Mouse (Mus musculus) midbrain, embryonic 11.5 days (tissue): ENCODE data around the gene Rpl14. TPM values are rescaled to one million over a fixed set of nuclear protein-coding genes. Genes with fewer than 3 reads are reported as not detected.
A peak's percentile ranks its signal among the peaks of the same experiment; 100 is the strongest.

Experiments used
- ATAC-seq: fragments of 200-750 bp; cut with Nextera tagmentation; 2 replicates; pipeline ENCODE4 v1.8.0; 2017; ENCODE audit warnings: moderate TSS enrichment, moderate library complexity; ENCODE audit not compliant: low FRiP score
- DNase-seq: peaks from one replicate; pipeline ENCODE4 v3.0.0; 2015; ENCODE audit warnings: low spot score; ENCODE audit errors: missing footprints
- H3K27ac ChIP-seq: fragments of 300-500 bp; sonication (generic); 2 replicates; pipeline ENCODE4 v1.5.1; 2014; ENCODE audit warnings: low read depth, low read length
- H3K27me3 ChIP-seq: fragments of 300-500 bp; sonication (generic); 2 replicates; pipeline ENCODE4 v1.6.1; 2014; ENCODE audit warnings: mild to moderate bottlenecking, low read length, moderate library complexity, mixed read lengths; ENCODE audit not compliant: control insufficient read depth, insufficient read depth
- H3K36me3 ChIP-seq: fragments of 300-500 bp; sonication (generic); 2 replicates; pipeline ENCODE4 v1.6.1; 2014; ENCODE audit warnings: mild to moderate bottlenecking, low read length, moderate library complexity, mixed read lengths; ENCODE audit not compliant: control insufficient read depth, insufficient read depth
- H3K4me1 ChIP-seq: fragments of 300-500 bp; sonication (generic); 2 replicates; pipeline ENCODE4 v1.6.1; 2014; ENCODE audit warnings: low read length; ENCODE audit not compliant: control insufficient read depth, insufficient read depth
- H3K4me2 ChIP-seq: fragments of 300-500 bp; sonication (generic); 2 replicates; pipeline ENCODE4 v1.6.1; 2014; ENCODE audit warnings: mild to moderate bottlenecking, moderate library complexity
- H3K4me3 ChIP-seq: fragments of 300-500 bp; sonication (generic); 2 replicates; pipeline ENCODE4 v1.5.1; 2014; ENCODE audit warnings: low read depth, low read length
- H3K9ac ChIP-seq: fragments of 300-500 bp; sonication (generic); 2 replicates; pipeline ENCODE4 v1.6.1; 2014; ENCODE audit warnings: low read length
- H3K9me3 ChIP-seq: fragments of 300-500 bp; sonication (generic); 2 replicates; pipeline ENCODE4 v1.6.1; 2016; ENCODE audit warnings: low read length; ENCODE audit not compliant: control insufficient read depth
- WGBS: fragments of 180-500 bp; shearing (Covaris S2); extraction: QIAGEN DNeasy Blood & Tissue Kit; methylation state at CpG from one replicate; pipeline ENCODE4 v1.1.7; 2014; 5-methylcytosine and 5-hydroxymethylcytosine counted together
- polyA plus RNA-seq: library from polyadenylated mRNA; unstranded; fragments of >200 nt; fragmentation: Nextera tagmentation; extraction: Ambion mirVana; gene quantifications from 2 replicates; pipeline ENCODE4 v1.2.1, GENCODE M21; 2014

Rpl14 gene
- polyA plus RNA-seq, 1 experiment from 2014 or later: 871 TPM

DNA sequence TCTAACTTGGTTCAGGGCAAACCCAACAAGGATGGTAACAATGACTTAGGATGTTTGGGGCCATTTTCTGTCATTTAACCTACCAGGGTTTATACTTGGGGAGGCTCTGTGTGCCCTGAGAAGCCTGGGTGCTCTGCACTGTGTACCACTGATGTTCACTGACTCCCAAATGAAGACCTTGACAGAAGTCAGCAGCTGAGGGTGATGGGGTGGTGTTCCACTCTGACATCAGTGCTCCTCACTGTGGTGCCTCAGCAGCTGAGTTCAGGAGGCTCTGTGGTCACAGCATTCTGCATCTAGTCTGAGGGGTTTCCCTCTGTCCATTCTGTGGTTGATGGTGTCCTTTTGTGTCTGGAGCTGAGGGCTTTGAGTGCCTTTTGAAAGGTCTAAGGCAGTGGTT is 39.8 kb downstream of the Rpl14 start:
- Histone ChIP-seq H3K27ac (no peak overlapping the region), H3K9ac (no peak overlapping the region), H3K4me2 (no peak overlapping the region), H3K36me3 (no peaks in the 10 kb centered on the region), H3K4me1 (no peaks in the 10 kb centered on the region), H3K27me3 (no peaks in the 10 kb centered on the region), H3K9me3 (peaks cover 9% of the 10 kb centered on the region), H3K4me3 (no peak overlapping the region)
- no peak for ATAC-seq
- DNase-seq: peak; percentile 51

- H3K4me1 ChIP-seq: peaks cover 9% of the 10 kb centered on the region
- no peak overlapping the region for H3K4me2 ChIP-seq
- no peaks in the 10 kb centered on the region for H3K9me3 ChIP-seq
- 91% methylated on average over 6 of the region's 6 CpGs for WGBS
- no peak overlapping the region for H3K27ac ChIP-seq
- no peaks in the 10 kb centered on the region for H3K27me3 ChIP-seq
- ATAC-seq (no peak), DNase-seq (no peak)
- H3K36me3 ChIP-seq: no peaks in the 10 kb centered on the region
- H3K9ac ChIP-seq: no peak overlapping the region
- H3K4me3 ChIP-seq: no peak overlapping the region
Measured at GRCm38 (mm10) chr9:120614059-120614458, 42.8 kb downstream of the Rpl14 start.

DNA sequence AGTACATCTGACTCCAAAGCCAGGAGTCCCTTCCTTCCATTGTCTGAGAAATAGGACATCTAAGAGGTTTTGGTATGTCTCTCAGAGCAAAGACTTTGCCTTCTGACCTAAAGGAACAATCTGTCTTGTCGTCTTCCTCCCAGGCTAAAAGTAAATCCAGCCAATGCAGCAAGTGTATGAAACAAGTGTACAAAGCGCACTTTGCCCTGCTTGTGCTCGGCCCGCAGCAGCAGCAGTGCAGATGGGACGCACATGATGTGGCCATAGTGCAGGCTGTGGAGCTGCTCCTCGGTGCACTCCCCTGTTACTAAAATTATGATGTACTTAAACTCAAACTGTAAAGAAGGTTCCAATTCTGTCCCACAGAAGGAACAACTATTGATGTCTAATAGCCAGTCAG is 46.9 kb downstream of the Rpl14 start:
- no peak overlapping the region for H3K4me3 ChIP-seq
- no peak for ATAC-seq
- 72% methylated on average over 6 of the region's 6 CpGs for whole genome bisulfite sequencing
- no peaks in the 10 kb centered on the region for H3K36me3 ChIP-seq
- DNase-seq: peak; percentile 69
- no peak overlapping the region for H3K9ac ChIP-seq
- H3K9me3 ChIP-seq: peaks cover 3% of the 10 kb centered on the region; the same call in 1 of the 2 replicates
- no peak overlapping the region for H3K4me2 ChIP-seq
- H3K27me3 ChIP-seq: no peaks in the 10 kb centered on the region
- H3K27ac ChIP-seq: no peak overlapping the region
- H3K4me1 ChIP-seq: peaks cover 25% of the 10 kb centered on the region

GRCm38 (mm10) chr9:120619347-120619708 is 48.1 kb downstream of the Rpl14 start:
- DNase-seq: no peak
- 2% methylated on average over 10 of the region's 10 CpGs for WGBS
- Histone ChIP-seq H3K9ac (peak overlapping the region; percentile 53), H3K36me3 (no peaks in the 10 kb centered on the region), H3K27me3 (no peaks in the 10 kb centered on the region), H3K4me1 (peaks cover 25% of the 10 kb centered on the region), H3K27ac (peak overlapping the region; percentile 96), H3K4me2 (peak overlapping the region; percentile 44), H3K9me3 (peaks cover 3% of the 10 kb centered on the region; the same call in 1 of the 2 replicates), H3K4me3 (peak overlapping the region; percentile 20)
- ATAC-seq: no peak

DNA sequence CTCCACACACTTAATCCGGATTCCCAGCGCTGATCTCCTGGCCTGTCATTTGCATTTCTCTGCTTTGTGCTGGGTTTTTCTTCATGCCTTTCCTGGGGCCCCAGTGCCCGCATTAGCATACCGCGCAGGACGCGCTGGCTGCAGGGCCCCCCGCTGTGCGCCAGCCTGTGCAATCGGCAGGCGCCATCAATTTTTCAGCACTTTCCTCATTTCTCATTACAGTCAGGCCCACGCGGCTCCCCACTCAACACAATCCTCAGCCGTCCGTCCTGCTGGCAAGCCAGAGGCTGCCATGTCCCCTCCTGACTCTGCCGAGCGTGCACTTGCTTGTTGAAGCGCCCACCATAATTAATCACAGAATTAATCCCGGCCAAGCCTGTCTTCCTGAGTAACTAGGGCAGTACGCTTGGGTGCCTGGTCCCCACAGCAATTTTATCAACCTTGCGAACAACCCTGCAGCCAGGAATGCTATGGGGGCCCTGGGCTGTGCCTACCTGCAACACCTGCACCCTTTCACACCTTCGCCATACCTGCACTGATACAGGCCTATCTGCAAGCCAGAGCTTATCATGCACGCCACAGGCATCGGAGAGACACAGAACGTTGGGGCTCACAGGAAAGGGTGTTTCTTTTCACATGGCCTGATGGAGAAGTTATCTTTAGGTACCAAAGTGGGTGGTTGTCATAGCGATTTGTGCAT is 48.6 kb downstream of the Rpl14 start:
- DNase-seq (peak; percentile 97), ATAC-seq (peak; percentile 96)
- Histone ChIP-seq H3K4me2 (peak overlapping the region; percentile 44), H3K4me1 (peaks cover 25% of the 10 kb centered on the region), H3K27ac (peak overlapping the region; percentile 96), H3K36me3 (no peaks in the 10 kb centered on the region), H3K4me3 (peak overlapping the region; percentile 20), H3K9ac (peak overlapping the region; percentile 53), H3K27me3 (no peaks in the 10 kb centered on the region), H3K9me3 (peaks cover 3% of the 10 kb centered on the region; the same call in 1 of the 2 replicates)
- WGBS: 5% methylated on average over 26 of the region's 26 CpGs

DNA sequence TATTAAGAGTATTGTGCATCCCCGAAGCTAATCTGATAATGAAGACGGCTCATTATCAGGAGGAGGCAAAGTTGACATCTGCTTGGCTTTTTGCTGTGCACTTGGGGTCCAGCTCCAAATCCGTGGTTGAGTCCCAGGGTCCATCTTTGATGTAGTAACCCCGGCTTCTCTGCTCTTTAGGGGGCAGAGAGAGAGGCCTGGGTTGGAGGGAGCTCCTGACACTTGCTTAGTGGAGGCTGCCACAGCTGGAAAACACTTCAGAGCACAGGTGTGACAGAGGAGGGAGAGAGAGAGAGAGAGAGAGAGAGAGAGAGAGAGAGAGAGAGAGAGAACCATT is 49.1 kb downstream of the Rpl14 start:
- Histone ChIP-seq H3K27ac (peak overlapping the region; percentile 96), H3K4me2 (peak overlapping the region; percentile 44), H3K36me3 (no peaks in the 10 kb centered on the region), H3K9me3 (peaks cover 3% of the 10 kb centered on the region; the same call in 1 of the 2 replicates), H3K4me1 (peaks cover 25% of the 10 kb centered on the region), H3K27me3 (no peaks in the 10 kb centered on the region), H3K4me3 (no peak overlapping the region), H3K9ac (peak overlapping the region; percentile 53)
- DNase-seq: no peak
- WGBS: 9% methylated on average over 4 of the region's 4 CpGs
- ATAC-seq: 0 out of 2 replicates have a peak, but pooled peaks have one; percentile 4

Other genes starting within 250 kb of the Rpl14 start
- gene Eif1b, start 79.2 kb upstream of the Rpl14 start, polyA plus RNA-seq: 291 and 296 TPM in 2 replicates
- 0.21 and 0.25 TPM in 2 replicates for gene Entpd3, start 31.6 kb upstream of the Rpl14 start, polyA plus RNA-seq